Mouse (Mus musculus) CH12.LX (cell line): Measurements from ENCODE around the gene Junb. TPM values are rescaled to one million over a fixed set of nuclear protein-coding genes. Genes with fewer than 3 reads are reported as not detected.

Experiments used
- DNase-seq: peaks from one replicate; pipeline ENCODE4 v3.0.0-alpha.2; 2013; ENCODE audit errors: extremely low read depth
- H3K27ac ChIP-seq: 2 replicates; pipeline ENCODE4 v1.5.1; 2012; ENCODE audit warnings: low read depth, mild to moderate bottlenecking, control low read depth, moderate library complexity; ENCODE audit not compliant: insufficient read depth
- H3K27me3 ChIP-seq: replicated peaks from 2 replicates; pipeline ENCODE3; 2012; ENCODE audit warnings: inconsistent platforms
- H3K36me3 ChIP-seq, 2 experiments: replicated peaks in 1 of 2; 2 replicates each; pipeline versions ENCODE3 to v1.6.1; 2012; ENCODE audit warnings: inconsistent platforms in 1 of 2, low read length in 1 of 2, mild to moderate bottlenecking in 1 of 2, mixed read lengths in 1 of 2, moderate library complexity in 1 of 2; ENCODE audit not compliant: control insufficient read depth in 1 of 2, insufficient read depth in 1 of 2
- H3K4me1 ChIP-seq, 2 experiments: 2 replicates each; pipeline ENCODE4 v1.6.1; 2012; ENCODE audit warnings: inconsistent platforms in 1 of 2, moderate library complexity in 1 of 2; ENCODE audit not compliant: insufficient read depth in 2 of 2, control insufficient read depth in 1 of 2
- H3K4me2 ChIP-seq: 2 replicates; pipeline ENCODE4 v1.6.1; 2012; ENCODE audit warnings: low read depth, mild to moderate bottlenecking, control low read depth; ENCODE audit not compliant: poor library complexity, insufficient read depth, severe bottlenecking
- H3K4me3 ChIP-seq, 3 experiments: fragments of 150-350 bp in 1 of 3; sonication (generic) in 1 of 3; replicated peaks in 1 of 3; 2 replicates each; pipeline versions ENCODE3 to v1.5.1; 2011 to 2012; ENCODE audit warnings: low read depth in 2 of 3, low read length in 2 of 3, mild to moderate bottlenecking in 2 of 3, moderate library complexity in 2 of 3, control low read depth in 1 of 3, improper control_type of control experiment in 1 of 3, inconsistent platforms in 1 of 3, mixed read lengths in 1 of 3; ENCODE audit not compliant: poor library complexity in 1 of 3
- H3K79me2 ChIP-seq: replicated peaks from 2 replicates; pipeline ENCODE4 v1.6.1; 2012; ENCODE audit warnings: mild to moderate bottlenecking, moderate library complexity; ENCODE audit not compliant: control insufficient read depth, poor library complexity, insufficient read depth, severe bottlenecking; ENCODE audit errors: extremely low read depth
- H3K9ac ChIP-seq: 2 replicates; pipeline ENCODE4 v1.6.1; 2012; ENCODE audit warnings: low read depth, mild to moderate bottlenecking, control low read depth, moderate library complexity; ENCODE audit not compliant: insufficient read depth
- H3K9me3 ChIP-seq: replicated peaks from 2 replicates; pipeline ENCODE3; 2012; ENCODE audit warnings: low read length, inconsistent platforms, mixed read lengths
- BHLHE40 ChIP-seq: IDR thresholded peaks from 2 replicates; pipeline ENCODE4 v1.6.1; 2011; ENCODE audit warnings: mild to moderate bottlenecking, low read depth, low read length, improper control_type of control experiment
- CHD1 ChIP-seq: IDR thresholded peaks from 2 replicates; pipeline ENCODE4 v1.6.1; 2012; ENCODE audit warnings: low read depth, low read length, improper control_type of control experiment, inconsistent platforms
- CHD2 ChIP-seq: IDR thresholded peaks from 2 replicates; pipeline ENCODE4 v1.6.1; 2011; ENCODE audit warnings: low read length, improper control_type of control experiment
- CTCF ChIP-seq, 2 experiments: IDR thresholded peaks in 1 of 2; conservative IDR thresholded peaks in 1 of 2; 2 replicates each; pipeline ENCODE4 v1.5.1; 2011 to 2012; ENCODE audit warnings: low read depth in 2 of 2, low read length in 2 of 2, improper control_type of control experiment in 1 of 2, inconsistent platforms in 1 of 2, mild to moderate bottlenecking in 1 of 2, moderate library complexity in 1 of 2
- E2F4 ChIP-seq: IDR thresholded peaks from 2 replicates; pipeline ENCODE4 v1.6.1; 2011; ENCODE audit warnings: low read depth, low read length, improper control_type of control experiment; ENCODE audit not compliant: insufficient replicate concordance
- ELF1 ChIP-seq: IDR thresholded peaks from 2 replicates; pipeline ENCODE4 v1.6.1; 2014; ENCODE audit warnings: low read depth, mild to moderate bottlenecking, inconsistent platforms, low read length, improper control_type of control experiment
- EP300 ChIP-seq: IDR thresholded peaks from 2 replicates; pipeline ENCODE4 v1.6.1; 2011; ENCODE audit warnings: low read length, improper control_type of control experiment
- ETS1 ChIP-seq: conservative IDR thresholded peaks from 2 replicates; pipeline ENCODE4 v1.6.1; 2012; ENCODE audit warnings: low read depth, mild to moderate bottlenecking, inconsistent platforms, low read length, improper control_type of control experiment, moderate library complexity
- GABPA ChIP-seq: IDR thresholded peaks from 2 replicates; pipeline ENCODE4 v1.6.1; 2012; ENCODE audit warnings: low read depth, low read length, improper control_type of control experiment, inconsistent platforms; ENCODE audit not compliant: insufficient replicate concordance
- HCFC1 ChIP-seq: IDR thresholded peaks from 2 replicates; pipeline ENCODE4 v1.6.1; 2012; ENCODE audit warnings: low read depth, mild to moderate bottlenecking, inconsistent platforms, low read length, improper control_type of control experiment
- IRF4 ChIP-seq: IDR thresholded peaks from 2 replicates; pipeline ENCODE4 v1.6.1; 2014; ENCODE audit warnings: low read depth, mild to moderate bottlenecking, inconsistent platforms, low read length, improper control_type of control experiment
- JUN ChIP-seq: IDR thresholded peaks from 2 replicates; pipeline ENCODE4 v1.6.1; 2011; ENCODE audit warnings: low read depth, mild to moderate bottlenecking, low read length, improper control_type of control experiment, moderate library complexity; ENCODE audit not compliant: insufficient read depth
- JUND ChIP-seq: conservative IDR thresholded peaks from 2 replicates; pipeline ENCODE4 v1.6.1; 2011; ENCODE audit warnings: low read depth, low read length, improper control_type of control experiment
- KAT2A ChIP-seq: IDR thresholded peaks from 2 replicates; pipeline ENCODE4 v1.6.1; 2012; ENCODE audit warnings: low read length, improper control_type of control experiment, inconsistent platforms; ENCODE audit not compliant: insufficient replicate concordance
- MAFK ChIP-seq: IDR thresholded peaks from 2 replicates; pipeline ENCODE4 v1.6.1; 2011; ENCODE audit warnings: low read length, improper control_type of control experiment; ENCODE audit not compliant: insufficient replicate concordance
- MAX ChIP-seq: IDR thresholded peaks from 2 replicates; pipeline ENCODE4 v1.6.1; 2011; ENCODE audit warnings: low read length, improper control_type of control experiment
- MAZ ChIP-seq: IDR thresholded peaks from 2 replicates; pipeline ENCODE4 v1.6.1; 2012; ENCODE audit warnings: low read depth, mild to moderate bottlenecking, inconsistent platforms, low read length, improper control_type of control experiment, moderate library complexity
- MEF2A ChIP-seq: IDR thresholded peaks from 2 replicates; pipeline ENCODE4 v1.6.1; 2014; ENCODE audit warnings: low read depth, mild to moderate bottlenecking, inconsistent platforms, low read length, improper control_type of control experiment, borderline replicate concordance
- MXI1 ChIP-seq: IDR thresholded peaks from 2 replicates; pipeline ENCODE4 v1.6.1; 2011; ENCODE audit warnings: mild to moderate bottlenecking, low read depth, low read length, improper control_type of control experiment
- MYC ChIP-seq: IDR thresholded peaks from 2 replicates; pipeline ENCODE4 v1.6.1; 2011; ENCODE audit warnings: low read depth, mild to moderate bottlenecking, improper control_type of control experiment, low read length
- NELFE ChIP-seq: IDR thresholded peaks from 2 replicates; pipeline ENCODE4 v1.6.1; 2011; ENCODE audit warnings: low read depth, low read length, improper control_type of control experiment
- NRF1 ChIP-seq: IDR thresholded peaks from 2 replicates; pipeline ENCODE4 v1.6.1; 2014; ENCODE audit warnings: low read depth, mild to moderate bottlenecking, inconsistent platforms, low read length, improper control_type of control experiment, moderate library complexity
- PAX5 ChIP-seq: IDR thresholded peaks from 2 replicates; pipeline ENCODE4 v1.6.1; 2012; ENCODE audit warnings: low read length, inconsistent platforms, mixed read lengths
- POLR2A ChIP-seq: IDR thresholded peaks from 2 replicates; pipeline ENCODE4 v1.6.1; 2011; ENCODE audit warnings: low read depth, mild to moderate bottlenecking, improper control_type of control experiment, low read length
- POLR2AphosphoS2 ChIP-seq: IDR thresholded peaks from 2 replicates; pipeline ENCODE4 v1.6.1; 2011; ENCODE audit warnings: low read depth, low read length, improper control_type of control experiment
- RAD21 ChIP-seq: IDR thresholded peaks from 2 replicates; pipeline ENCODE4 v1.6.1; 2011; ENCODE audit warnings: low read depth, mild to moderate bottlenecking, low read length, improper control_type of control experiment, moderate library complexity
- RCOR1 ChIP-seq: conservative IDR thresholded peaks from 2 replicates; pipeline ENCODE4 v1.6.1; 2012; ENCODE audit warnings: low read depth, mild to moderate bottlenecking, inconsistent platforms, low read length, improper control_type of control experiment
- SIN3A ChIP-seq: IDR thresholded peaks from 2 replicates; pipeline ENCODE4 v1.6.1; 2012; ENCODE audit warnings: low read length, improper control_type of control experiment, inconsistent platforms
- SMC3 ChIP-seq: IDR thresholded peaks from 2 replicates; pipeline ENCODE4 v1.6.1; 2011; ENCODE audit warnings: low read depth, low read length, improper control_type of control experiment
- TBP ChIP-seq: conservative IDR thresholded peaks from 2 replicates; pipeline ENCODE4 v1.6.1; 2011; ENCODE audit warnings: low read depth, low read length, improper control_type of control experiment
- TCF12 ChIP-seq: IDR thresholded peaks from 2 replicates; pipeline ENCODE4 v1.6.1; 2014; ENCODE audit warnings: low read depth, mild to moderate bottlenecking, inconsistent platforms, low read length, improper control_type of control experiment
- UBTF ChIP-seq: IDR thresholded peaks from 2 replicates; pipeline ENCODE4 v1.6.1; 2012; ENCODE audit warnings: low read depth, mild to moderate bottlenecking, inconsistent platforms, low read length, improper control_type of control experiment, moderate library complexity
- USF1 ChIP-seq: IDR thresholded peaks from 2 replicates; pipeline ENCODE4 v1.6.1; 2014; ENCODE audit warnings: low read depth, mild to moderate bottlenecking, inconsistent platforms, low read length, improper control_type of control experiment
- USF2 ChIP-seq: conservative IDR thresholded peaks from 2 replicates; pipeline ENCODE4 v1.6.1; 2011; ENCODE audit warnings: low read depth, low read length, improper control_type of control experiment
- ZC3H11A ChIP-seq: IDR thresholded peaks from 2 replicates; pipeline ENCODE4 v1.6.1; 2012; ENCODE audit warnings: low read depth, mild to moderate bottlenecking, inconsistent platforms, low read length, improper control_type of control experiment
- ZKSCAN1 ChIP-seq: IDR thresholded peaks from 2 replicates; pipeline ENCODE4 v1.6.1; 2012; ENCODE audit warnings: low read depth, inconsistent platforms, low read length, improper control_type of control experiment, borderline replicate concordance
- ZMIZ1 ChIP-seq: IDR thresholded peaks from 2 replicates; pipeline ENCODE4 v1.6.1; 2012; ENCODE audit warnings: low read depth, mild to moderate bottlenecking, inconsistent platforms, low read length, improper control_type of control experiment
- ZNF384 ChIP-seq: IDR thresholded peaks from 2 replicates; pipeline ENCODE4 v1.6.1; 2012; ENCODE audit warnings: low read depth, low read length, improper control_type of control experiment, inconsistent platforms
- dilution Hi-C: fragments of 300-500 bp; cut with MboI; formaldehyde crosslinking; loops from 2 replicates; pipeline ENCODE4 v1.14.3; 2020; ENCODE audit warnings: low sequenced_read_pairs; ENCODE audit not compliant: extremely low pct_unique_long_range_greater_than_20kb, extremely low pct_ligation_motif_present
- in situ Hi-C: fragments of 300-500 bp; cut with MboI; formaldehyde crosslinking; loops from 3 replicates; pipeline ENCODE4 v1.14.3; 2019; ENCODE audit warnings: low sequenced_read_pairs, low pct_ligation_motif_present, low pct_unique_long_range_greater_than_20kb, mixed read lengths
- polyA plus RNA-seq: library from polyadenylated mRNA; unstranded; fragments of >175 nt; gene quantifications from 2 replicates; pipeline ENCODE4 v1.2.1, GENCODE M21; 2012; ENCODE audit warnings: low read depth; ENCODE audit not compliant: insufficient read length
- total RNA-seq, 2 experiments: library from RNA; depleted of rRNA; stranded (reverse); fragments of 300-350 nt in 1 of 2; fragments of >200 nt in 1 of 2; gene quantifications; 2 replicates each; pipeline ENCODE4 v1.2.3; 2012 to 2014

The Junb gene
- total and polyA plus RNA-seq, 3 experiments: 63.4 to 342 (median 217) TPM

DNA sequence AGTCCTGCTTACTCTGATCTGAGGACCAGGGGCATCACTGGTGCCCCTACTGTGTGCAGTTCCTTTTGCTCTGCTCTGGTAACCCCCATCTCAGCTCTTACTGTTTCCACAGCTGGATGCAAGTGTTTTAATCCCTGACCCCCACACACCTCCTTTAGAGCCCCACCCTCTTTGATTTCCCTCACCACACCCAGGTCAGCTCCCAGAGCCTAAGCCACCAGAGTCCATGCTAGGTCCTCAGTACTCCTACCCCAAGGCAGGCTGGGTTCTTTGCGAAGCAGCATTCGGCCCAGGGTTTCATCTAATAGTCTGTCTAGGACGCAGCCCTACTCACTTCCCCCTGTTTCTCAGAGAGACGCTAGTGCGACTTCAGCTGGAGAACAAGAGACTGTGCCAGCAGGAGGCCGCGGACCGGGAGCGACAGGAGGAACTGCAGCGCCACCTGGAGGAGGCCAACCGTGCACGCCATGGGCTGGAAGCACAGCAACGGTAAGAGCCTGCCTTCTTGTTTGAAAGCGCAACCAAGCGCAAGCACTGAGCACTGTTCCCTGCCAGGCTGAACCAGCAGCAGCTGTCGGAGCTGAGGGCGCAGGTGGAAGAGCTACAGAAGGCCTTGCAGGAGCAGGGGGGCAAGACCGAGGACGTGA lies 19.3 kb upstream of the Junb start:
- TF ChIP-seq RAD21: peak; percentile 79
- no peak for TF ChIP-seq CHD1
- TF ChIP-seq MAX: peak; percentile 45; the same call in 1 of the 2 replicates
- TF ChIP-seq BHLHE40: 0 out of 2 replicates have a peak, but pooled peaks have one; percentile 19
- peak; percentile 75 for TF ChIP-seq IRF4
- no peak for TF ChIP-seq USF1
- TF ChIP-seq ETS1: no peak
- TF ChIP-seq USF2: no peak
- TF ChIP-seq PAX5: no peak
- no peak for TF ChIP-seq POLR2A
- TF ChIP-seq ZKSCAN1: no peak
- no peak for TF ChIP-seq MEF2A
- TF ChIP-seq UBTF: no peak
- TF ChIP-seq ELF1: no peak
- 0 out of 2 replicates have a peak, but pooled peaks have one; percentile 36 for TF ChIP-seq NRF1
- peak; percentile 67; the same call in 1 of the 2 replicates for TF ChIP-seq MYC
- no peak for TF ChIP-seq JUND
- peak; percentile 91 for TF ChIP-seq SMC3
- TF ChIP-seq ZMIZ1: no peak
- no peak for TF ChIP-seq TBP
- peak; percentile 25; the same call in 1 of the 2 replicates for TF ChIP-seq NELFE
- TF ChIP-seq EP300: no peak
- TF ChIP-seq SIN3A: no peak
- peak; percentile 57; the same call in 1 of the 2 replicates for TF ChIP-seq ZC3H11A
- no peak for TF ChIP-seq CHD2
- TF ChIP-seq MAZ: no peak
- no peak for TF ChIP-seq MXI1
- TF ChIP-seq HCFC1: peak; percentile 41; the same call in 1 of the 2 replicates
- no peak for TF ChIP-seq E2F4
- no peak for TF ChIP-seq JUN
- TF ChIP-seq MAFK: no peak
- no peak for TF ChIP-seq ZNF384
- no peak for TF ChIP-seq KAT2A
- no peak for TF ChIP-seq GABPA
- peak; percentile 27 to 98; a peak in 3 of 4 replicates for TF ChIP-seq CTCF (conservative IDR thresholded peaks at IDR 0.05 in 1 of 2, IDR thresholded peaks at IDR 0.05 in 1 of 2; ENCODE audit: low read depth in 2 of 2, low read length in 2 of 2)
- TF ChIP-seq TCF12: peak; percentile 28; the same call in 1 of the 2 replicates
- no peak for TF ChIP-seq RCOR1
- TF ChIP-seq POLR2AphosphoS2: no peak
- Histone ChIP-seq H3K4me1 (peaks cover 4 to 16% of the 10 kb centered on the region in 2 experiments), H3K9me3 (no peaks in the 10 kb centered on the region), H3K27me3 (no peaks in the 10 kb centered on the region), H3K9ac (no peak overlapping the region), H3K27ac (no peak overlapping the region), H3K4me3 (no peak overlapping the region), H3K79me2 (no peaks in the 10 kb centered on the region), H3K4me2 (no peak overlapping the region), H3K36me3 (peaks cover 34 to 69% of the 10 kb centered on the region in 2 experiments)
- dilution Hi-C loops (no loop called here), in situ Hi-C loops (no loop called here)
- DNase-seq: peak; percentile 91
